Mouse (Mus musculus) hindlimb bud, embryonic 11.5 days (tissue): Measurements from ENCODE around the gene Smg7.

Experiments
- DNase-seq: peaks from one replicate; pipeline ENCODE4 v3.0.0-alpha.2; 2012; ENCODE audit warnings: low read depth, low spot score; ENCODE audit errors: extremely low spot score

Gene Smg7

DNA sequence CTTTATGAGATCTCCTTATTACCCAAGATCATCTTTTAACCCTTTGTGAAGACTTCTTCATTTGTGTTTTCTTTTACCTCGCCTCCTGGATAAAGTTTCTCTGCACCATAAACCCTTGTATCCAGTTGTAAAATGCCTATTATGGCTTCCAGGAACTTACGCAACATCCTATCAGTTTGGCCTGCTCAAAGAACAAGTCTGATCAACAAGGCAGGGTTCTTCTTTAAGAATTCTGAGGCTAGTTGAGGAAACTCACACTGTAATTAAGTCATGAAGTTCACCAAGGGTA lies 94.1 kb downstream of the Smg7 start:
- no peak for DNase-seq

DNA sequence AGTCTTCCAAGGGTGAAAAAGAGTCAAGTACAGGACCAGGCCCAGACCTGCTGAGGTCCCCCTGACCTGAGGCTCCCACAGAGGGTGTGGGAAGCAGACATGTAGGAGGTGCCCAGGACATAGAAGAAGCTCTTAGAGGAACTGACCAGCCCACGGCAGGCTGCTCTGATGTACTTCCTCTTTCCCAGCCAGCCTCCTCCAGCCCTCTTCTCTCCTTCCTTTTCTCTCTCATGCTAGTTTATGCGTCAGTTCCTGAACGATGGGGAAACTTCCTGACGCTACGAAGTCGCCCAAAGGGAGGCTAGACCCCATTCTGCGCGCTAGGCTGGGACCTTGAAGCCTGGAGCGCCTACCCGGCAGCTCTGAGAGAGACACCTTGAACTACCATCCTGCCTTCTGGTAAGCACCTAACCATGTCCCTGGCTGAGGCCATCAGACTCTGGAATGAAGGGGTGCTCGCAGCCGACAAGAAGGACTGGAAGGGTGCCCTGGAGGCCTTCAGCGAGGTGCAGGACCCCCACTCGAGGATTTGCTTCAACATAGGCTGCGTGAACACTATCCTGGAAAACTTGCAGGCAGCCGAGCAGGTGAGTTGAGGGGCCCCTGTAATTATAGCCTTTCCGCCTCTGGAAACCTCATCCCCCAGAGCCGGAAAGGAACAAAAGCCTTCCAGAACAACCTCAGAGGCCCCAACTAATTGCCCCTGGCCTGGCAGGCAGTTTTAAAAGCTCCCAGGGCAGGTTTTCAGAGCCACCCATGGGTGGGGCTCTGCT lies 94.6 kb downstream of the Smg7 start:
- DNase-seq = no peak

DNA sequence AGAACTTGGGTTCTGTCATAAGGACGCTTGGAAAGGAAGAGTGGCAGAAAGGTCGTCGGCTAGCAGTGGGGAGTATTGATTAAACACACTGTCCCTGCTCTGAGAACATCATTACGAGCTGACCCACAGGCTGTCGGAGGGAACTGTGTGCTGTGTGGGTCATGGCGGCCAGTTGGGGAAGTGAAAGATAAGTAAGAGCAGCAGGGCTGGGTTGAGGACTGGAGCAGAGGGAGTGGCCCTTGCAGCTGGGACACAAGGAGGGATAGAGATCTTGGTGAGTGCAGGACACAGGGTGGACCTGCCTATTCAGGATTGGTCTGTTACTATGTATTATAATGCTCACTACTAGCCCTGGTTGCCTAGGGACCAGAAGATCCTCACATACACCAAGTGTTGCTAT lies 97.5 kb downstream of the Smg7 start:
- no peak for DNase-seq

DNA sequence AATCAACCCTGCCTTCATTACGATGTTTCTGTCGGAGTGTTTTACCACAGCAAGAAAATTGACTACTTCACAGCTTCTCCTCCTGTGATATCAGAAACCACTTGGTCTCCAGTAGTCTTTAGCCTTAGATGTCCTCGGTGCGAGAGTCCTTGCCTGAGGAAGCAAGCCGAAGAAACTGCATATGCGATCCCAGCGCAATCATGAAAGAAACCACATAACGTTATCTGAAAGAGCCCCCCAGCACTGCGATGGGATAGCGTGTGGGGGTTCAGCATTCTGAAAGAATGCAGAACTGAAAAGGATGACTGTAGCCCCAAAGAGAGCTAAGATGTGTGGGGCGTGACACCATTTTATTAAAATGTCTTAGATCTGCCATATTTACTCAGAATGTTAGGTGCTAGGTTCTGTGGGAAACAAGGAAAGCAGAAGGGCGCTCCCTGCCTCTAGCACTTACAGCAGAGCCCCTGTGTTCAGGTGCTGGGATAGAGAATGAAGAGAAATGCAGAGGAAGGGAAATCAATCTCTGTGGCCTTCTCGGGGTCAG lies 101.7 kb downstream of the Smg7 start:
- no peak for DNase-seq

DNA sequence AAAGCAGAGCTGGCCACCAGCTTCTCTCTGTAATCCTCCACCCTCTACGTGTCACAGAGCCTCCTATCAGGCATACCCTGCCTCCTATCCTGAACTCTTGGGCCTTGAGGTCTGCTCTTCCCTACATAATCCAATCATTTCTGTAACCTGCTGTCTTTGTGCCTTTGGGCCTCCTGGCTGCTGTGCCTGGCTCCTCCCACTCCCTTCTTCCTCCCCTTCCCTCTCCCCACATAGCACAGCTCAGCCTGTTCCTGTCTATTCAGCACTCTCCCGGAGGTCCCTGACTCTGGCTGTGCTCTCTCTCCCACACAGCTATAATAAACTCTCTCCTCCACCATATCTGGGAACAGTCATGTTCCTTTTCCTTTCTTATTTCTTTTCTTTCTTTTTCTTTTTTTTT lies 102.5 kb downstream of the Smg7 start, which contains the start of gene Ncf2:
Gene Ncf2 (plus strand): TSS at position 298 of the 400 bp plus-strand sequence.
- no peak for DNase-seq

DNA sequence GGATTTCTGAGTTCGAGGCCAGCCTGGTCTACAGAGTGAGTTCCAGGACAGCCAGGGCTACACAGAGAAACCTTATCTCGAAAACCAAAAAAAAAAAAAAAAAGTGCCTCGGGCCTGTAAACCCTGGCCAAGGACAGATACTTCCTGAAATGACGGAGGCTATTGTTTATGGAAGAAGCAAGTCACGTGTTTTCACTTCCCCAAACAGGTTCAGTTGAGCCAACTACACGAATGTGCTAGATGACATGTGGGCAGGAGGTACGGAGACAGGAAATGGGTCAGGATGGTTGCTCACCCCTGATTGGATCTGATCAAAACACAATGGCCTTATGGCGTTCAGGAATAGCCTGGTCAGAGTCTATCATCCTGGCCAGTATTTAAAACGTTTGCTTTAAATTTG lies 104.3 kb downstream of the Smg7 start:
- DNase-seq = no peak

DNA sequence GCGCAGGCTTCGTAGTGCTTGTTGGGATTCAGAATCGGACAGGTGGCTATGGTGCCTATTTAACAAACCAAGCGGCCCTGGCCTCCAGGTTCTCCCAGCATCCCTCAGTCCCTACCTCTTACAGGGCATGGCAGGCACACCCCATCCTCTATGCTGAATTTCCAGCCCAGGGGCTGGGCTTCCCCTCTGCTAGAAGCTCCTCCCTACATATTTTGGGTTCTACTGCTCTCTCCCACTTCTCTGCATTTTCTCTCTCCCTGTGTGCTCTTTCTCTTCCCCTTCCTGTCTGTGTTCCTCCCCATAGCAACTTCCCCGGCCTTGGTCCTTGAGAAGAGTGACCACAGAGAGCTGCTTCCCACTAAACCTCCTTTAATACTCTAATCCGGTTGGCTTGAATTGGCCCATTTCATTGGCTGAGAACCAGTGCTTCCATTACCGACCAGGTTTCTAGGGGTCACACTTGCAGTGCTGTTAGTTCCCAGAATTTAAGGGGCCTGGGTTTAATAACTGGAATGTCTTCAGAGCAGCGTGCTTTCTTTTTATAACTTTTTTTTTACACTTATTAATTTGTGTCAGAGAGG lies 105.7 kb downstream of the Smg7 start:
- no peak for DNase-seq

DNA sequence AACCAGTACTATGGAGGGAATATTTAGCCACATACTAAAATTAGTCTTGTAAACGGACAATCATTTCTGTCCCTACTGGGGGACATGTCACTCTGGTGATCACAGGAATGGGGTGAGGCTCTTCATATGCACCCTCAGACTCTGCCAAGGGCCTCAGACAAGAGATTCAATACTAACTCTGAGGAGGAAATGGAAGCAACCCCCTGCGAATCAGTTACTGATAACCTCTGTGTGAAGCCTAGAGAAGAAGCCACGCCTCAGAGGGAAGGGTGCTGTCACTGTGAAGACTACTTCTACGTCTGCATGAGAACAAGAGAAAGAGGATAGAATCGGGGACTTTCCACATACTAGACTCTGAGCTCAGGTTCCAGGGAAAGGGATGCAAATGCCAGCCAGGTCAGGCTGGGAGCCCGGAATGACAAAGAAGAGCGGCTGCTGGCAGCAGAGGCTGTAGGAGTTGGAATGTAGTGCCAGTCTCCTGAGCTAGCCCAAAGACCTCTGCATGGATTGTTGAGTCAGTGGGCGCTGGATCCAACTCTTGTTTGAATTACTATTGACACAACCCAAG lies 106.7 kb downstream of the Smg7 start:
- DNase-seq = no peak

DNA sequence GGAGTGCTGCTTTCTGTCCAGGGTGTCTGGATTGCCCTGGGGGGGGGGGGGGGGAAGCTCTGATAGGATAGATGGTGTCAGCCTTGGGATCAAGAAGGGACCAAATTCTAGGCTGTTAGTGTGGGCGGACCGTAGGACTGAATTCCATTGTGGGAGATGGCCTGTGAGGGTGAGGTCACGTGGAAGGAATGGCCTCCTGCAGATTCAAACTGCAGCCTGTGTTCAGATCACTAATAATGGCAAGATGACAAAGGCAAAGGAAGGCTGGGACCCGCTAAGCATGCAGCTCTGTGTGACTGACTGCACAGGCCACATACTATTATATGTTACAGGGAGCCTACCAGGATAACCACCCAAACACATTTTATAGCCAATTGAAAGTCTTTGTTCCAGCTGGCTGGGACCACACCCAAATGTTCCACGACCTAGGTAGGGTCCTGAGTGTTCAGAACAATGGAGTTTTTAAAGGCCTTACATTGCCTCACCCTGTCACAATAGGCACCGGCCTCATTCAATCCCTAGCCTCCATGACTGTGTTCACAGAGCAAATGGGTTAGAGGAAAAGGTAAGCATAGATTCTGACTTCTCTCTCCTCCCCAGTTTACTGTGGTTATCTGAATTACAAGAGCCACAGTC lies 108.8 kb downstream of the Smg7 start:
- no peak for DNase-seq

DNA sequence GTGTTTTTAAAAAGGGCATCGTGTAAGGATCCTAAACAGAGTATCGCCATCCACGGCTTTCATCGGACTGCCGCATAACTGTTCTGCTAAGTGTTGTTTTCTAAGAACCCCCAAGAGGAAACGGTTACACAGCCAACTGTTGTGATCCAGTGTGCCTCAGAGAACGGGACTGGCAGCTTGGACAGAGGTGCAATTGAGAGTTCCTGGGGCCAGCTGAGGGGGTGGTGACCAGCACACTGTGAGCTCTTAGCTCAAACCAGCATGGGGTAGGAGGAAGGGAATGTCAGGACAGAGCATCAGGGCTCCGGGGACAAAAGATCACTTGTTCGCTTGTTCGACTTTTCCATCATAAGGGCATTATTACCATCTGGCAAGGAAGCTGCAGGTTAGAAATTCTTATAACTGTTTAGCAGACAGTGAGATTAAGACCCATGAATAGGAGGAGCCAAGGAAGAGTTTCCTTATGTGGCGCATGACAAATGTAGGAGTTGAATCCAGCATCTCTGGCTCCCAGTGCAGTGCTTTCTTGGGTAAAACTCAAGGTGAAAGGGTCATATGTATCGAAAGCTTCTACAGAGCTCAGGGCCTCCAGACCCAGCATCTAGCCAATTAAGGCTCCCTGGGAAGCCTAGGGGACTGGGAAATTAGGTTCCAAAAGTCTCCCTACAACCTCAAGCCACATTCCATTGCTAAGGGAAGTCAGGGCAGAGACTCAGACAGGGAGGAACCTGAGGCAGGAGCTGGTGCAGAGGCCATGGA lies 109.5 kb downstream of the Smg7 start:
- no peak for DNase-seq

DNA sequence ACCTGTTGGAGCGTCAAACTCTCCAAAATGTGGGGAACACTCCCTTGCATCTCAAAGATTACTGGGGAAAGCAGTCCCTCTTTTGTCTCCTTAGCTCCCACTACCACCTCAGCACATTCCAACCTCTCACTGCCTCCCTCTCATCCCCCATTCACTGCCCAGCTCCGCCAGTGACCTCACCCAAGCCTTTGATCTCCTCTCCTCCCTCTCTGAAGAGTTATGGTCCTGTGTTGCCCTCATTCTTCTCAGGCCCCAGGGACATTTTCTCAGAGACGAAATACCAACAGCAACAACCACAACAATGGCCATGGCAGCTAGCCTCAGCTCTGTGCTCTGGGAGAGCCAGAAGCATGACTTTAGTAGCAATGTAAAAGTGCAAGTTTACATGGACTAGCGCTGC lies 111.2 kb downstream of the Smg7 start:
- DNase-seq = no peak

DNA sequence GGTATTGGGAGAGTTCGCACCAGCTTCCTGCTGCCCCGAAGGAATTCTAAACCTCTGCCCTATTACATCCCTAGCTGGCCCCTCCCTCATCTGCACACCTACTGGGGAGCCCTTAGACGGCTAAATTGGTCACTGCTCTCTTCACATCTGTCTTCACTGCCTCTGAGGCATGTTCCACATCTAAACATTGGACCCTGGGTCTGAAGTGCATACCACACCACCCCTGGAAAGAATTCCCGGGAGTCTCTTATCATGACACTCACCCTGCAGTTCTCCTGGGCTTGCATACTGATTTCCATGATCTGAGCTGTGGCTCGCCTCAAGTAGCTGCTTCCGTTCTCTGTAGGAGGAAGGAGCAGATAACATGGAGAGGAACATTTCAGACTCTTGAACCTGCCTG lies 111.6 kb downstream of the Smg7 start:
- DNase-seq = no peak

DNA sequence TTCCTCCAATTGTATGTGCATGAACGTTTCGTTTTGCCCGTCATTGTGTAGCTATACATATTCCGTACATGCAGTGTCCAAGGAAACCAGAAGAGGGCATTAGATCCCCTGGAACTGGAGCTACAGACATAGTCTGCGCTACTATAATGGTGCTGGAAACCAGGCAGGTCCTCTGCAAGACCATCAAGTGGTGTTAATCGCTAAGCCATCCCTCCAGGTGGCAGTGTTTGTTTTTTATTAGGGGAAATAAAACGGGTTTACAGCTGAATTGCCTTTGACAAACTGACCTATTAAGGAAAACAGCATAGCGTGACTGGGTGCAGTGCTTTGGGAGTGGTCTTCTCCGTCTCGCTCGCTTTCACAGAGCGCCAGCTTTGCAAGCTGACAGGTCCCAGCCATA lies 112.2 kb downstream of the Smg7 start:
- peak; percentile 80 for DNase-seq

DNA sequence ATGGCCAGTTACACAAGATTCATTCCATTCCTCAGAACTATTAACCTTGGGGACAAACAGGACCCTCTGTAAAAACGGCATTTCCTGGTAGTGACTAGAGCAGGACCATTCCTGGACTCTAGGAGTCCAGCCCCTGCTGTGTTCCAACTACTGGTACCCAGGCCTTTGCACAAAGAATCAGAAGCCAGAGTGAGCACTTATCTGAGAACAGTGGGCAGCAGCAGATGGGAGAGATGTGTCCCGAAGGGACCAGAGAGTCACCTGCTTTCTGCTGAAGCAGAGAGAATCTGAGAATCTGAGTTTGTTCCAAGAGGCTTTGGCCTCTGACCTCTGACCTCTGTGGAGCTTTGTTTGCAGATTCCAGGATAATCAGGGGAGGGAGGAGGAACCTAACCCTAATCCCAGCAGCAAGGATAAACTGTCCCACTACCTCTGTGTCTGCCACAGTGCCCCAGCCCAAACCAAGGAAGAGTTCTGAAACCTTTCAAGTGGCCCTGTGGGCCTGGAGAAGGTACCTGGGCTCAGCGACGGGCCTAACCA lies 114.3 kb downstream of the Smg7 start:
- no peak for DNase-seq
